Mouse (Mus musculus) liver, embryonic 11.5 days (tissue): ENCODE results near the gene Pacrg. TPM values are rescaled to one million over a fixed set of nuclear protein-coding genes. Genes with fewer than 3 reads are reported as not detected.

ENCODE experiments used
- ATAC-seq: fragments of 200-750 bp; cut with Nextera tagmentation; replicated peaks from 2 replicates; pipeline ENCODE4 v1.8.0; 2017; ENCODE audit warnings: moderate number of reproducible peaks, mild to moderate bottlenecking, moderate TSS enrichment, moderate library complexity; ENCODE audit not compliant: low FRiP score
- DNase-seq: peaks from one replicate; pipeline ENCODE4 v3.0.0-alpha.2; 2017; ENCODE audit warnings: low spot score
- H3K27ac ChIP-seq: fragments of 300-500 bp; sonication (generic); 2 replicates; pipeline ENCODE4 v1.5.1; 2014; ENCODE audit warnings: mild to moderate bottlenecking, low read depth, low read length, control low read depth
- H3K27me3 ChIP-seq: fragments of 300-500 bp; sonication (generic); replicated peaks from 2 replicates; pipeline ENCODE4 v1.6.1; 2014; ENCODE audit warnings: low read length, mixed read lengths; ENCODE audit not compliant: control insufficient read depth, insufficient read depth
- H3K36me3 ChIP-seq: fragments of 300-500 bp; sonication (generic); 2 replicates; pipeline ENCODE4 v1.6.1; 2014; ENCODE audit warnings: mild to moderate bottlenecking, low read length, moderate library complexity, mixed read lengths; ENCODE audit not compliant: control insufficient read depth, insufficient read depth
- H3K4me1 ChIP-seq: fragments of 300-500 bp; sonication (generic); replicated peaks from 2 replicates; pipeline ENCODE4 v1.6.1; 2014; ENCODE audit warnings: low read length, mixed read lengths; ENCODE audit not compliant: control insufficient read depth, insufficient read depth
- H3K4me2 ChIP-seq: fragments of 300-500 bp; sonication (generic); 2 replicates; pipeline ENCODE4 v1.6.1; 2014; ENCODE audit warnings: mild to moderate bottlenecking, control low read depth, moderate library complexity
- H3K4me3 ChIP-seq: fragments of 300-500 bp; sonication (generic); 2 replicates; pipeline ENCODE4 v1.5.1; 2014; ENCODE audit warnings: low read depth, low read length, control low read depth
- H3K9ac ChIP-seq: fragments of 300-500 bp; sonication (generic); 2 replicates; pipeline ENCODE4 v1.6.1; 2014; ENCODE audit warnings: low read depth, low read length, control low read depth
- H3K9me3 ChIP-seq: fragments of 300-500 bp; sonication (generic); 2 replicates; pipeline ENCODE4 v1.6.1; 2016; ENCODE audit warnings: low read length, inconsistent platforms, mixed read lengths; ENCODE audit not compliant: control insufficient read depth
- WGBS: fragments of 180-500 bp; shearing (Covaris S2); extraction: QIAGEN DNeasy Blood & Tissue Kit; methylation state at CpG from one replicate; pipeline ENCODE4 v1.1.7; 2014; 5-methylcytosine and 5-hydroxymethylcytosine counted together
- polyA plus RNA-seq: library from polyadenylated mRNA; unstranded; fragments of >200 nt; fragmentation: Nextera tagmentation; extraction: Ambion mirVana; gene quantifications from 2 replicates; pipeline ENCODE4 v1.2.1, GENCODE M21; 2014

The Pacrg gene
- polyA plus RNA-seq, 1 experiment from 2014 or later: 0.41 TPM

DNA sequence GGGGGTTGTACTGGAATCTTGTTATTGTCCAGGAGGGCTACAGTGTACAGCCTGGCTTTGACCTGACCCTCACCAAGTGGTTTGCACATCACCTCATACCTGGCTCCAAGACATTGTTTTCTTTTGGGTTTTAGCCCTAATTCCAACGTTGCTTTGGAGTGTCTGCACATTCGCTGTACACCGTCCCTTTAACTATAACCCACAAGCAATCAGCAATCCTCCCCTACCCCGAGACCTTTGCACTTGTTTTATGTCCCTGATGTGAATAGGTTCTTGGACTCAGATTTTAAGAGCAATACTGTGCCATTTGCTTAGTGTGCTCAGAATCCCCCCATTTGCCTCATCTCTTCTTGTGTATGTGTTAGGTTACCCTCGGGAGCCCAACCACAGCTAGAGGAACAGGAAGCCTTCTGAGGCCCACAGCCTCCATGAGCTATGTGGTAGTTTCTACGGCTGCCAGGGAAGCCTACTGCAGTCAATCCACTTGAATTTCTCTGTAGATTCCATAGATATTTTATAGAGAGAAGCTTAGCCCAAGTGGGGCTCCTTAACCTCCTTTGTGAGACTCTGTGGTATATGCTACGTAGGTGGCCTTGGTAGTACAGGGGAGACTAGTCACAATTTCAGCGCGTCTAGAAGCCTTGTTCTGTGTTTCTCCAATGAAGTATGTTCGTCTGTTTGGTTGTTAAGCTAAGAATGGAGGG is 442.0 kb downstream of the Pacrg start:
- ATAC-seq (no peak), DNase-seq (no peak)
- no peak overlapping the region for H3K9ac ChIP-seq
- H3K36me3 ChIP-seq: no peaks in the 10 kb centered on the region
- no peak overlapping the region for H3K4me3 ChIP-seq
- H3K27me3 ChIP-seq: no peaks in the 10 kb centered on the region
- WGBS: 70% methylated on average over 10 of the region's 10 CpGs
- no peak overlapping the region for H3K27ac ChIP-seq
- no peaks in the 10 kb centered on the region; the same call in 1 of the 2 replicates for H3K4me1 ChIP-seq
- H3K9me3 ChIP-seq: no peaks in the 10 kb centered on the region
- no peak overlapping the region for H3K4me2 ChIP-seq

GRCm38 (mm10) chr17:10397336-10397735 is 442.8 kb downstream of the Pacrg start:
- Histone ChIP-seq H3K27me3 (no peaks in the 10 kb centered on the region), H3K36me3 (no peaks in the 10 kb centered on the region), H3K9ac (no peak overlapping the region), H3K9me3 (no peaks in the 10 kb centered on the region), H3K27ac (no peak overlapping the region), H3K4me2 (no peak overlapping the region), H3K4me1 (no peaks in the 10 kb centered on the region; the same call in 1 of the 2 replicates), H3K4me3 (no peak overlapping the region)
- DNase-seq (no peak), ATAC-seq (no peak)
- WGBS: 71% methylated on average over 11 of the region's 11 CpGs

GRCm38 (mm10) chr17:10396863-10397262 is 443.2 kb downstream of the Pacrg start:
- no peak overlapping the region for H3K27ac ChIP-seq
- H3K9me3 ChIP-seq: no peaks in the 10 kb centered on the region
- H3K9ac ChIP-seq: no peak overlapping the region
- H3K36me3 ChIP-seq: no peaks in the 10 kb centered on the region
- ATAC-seq (no peak), DNase-seq (no peak)
- H3K27me3 ChIP-seq: no peaks in the 10 kb centered on the region
- no peaks in the 10 kb centered on the region; the same call in 1 of the 2 replicates for H3K4me1 ChIP-seq
- 73% methylated on average over 6 of the region's 6 CpGs for WGBS
- H3K4me2 ChIP-seq: no peak overlapping the region
- no peak overlapping the region for H3K4me3 ChIP-seq

- no peaks in the 10 kb centered on the region for H3K36me3 ChIP-seq
- no peaks in the 10 kb centered on the region for H3K27me3 ChIP-seq
- H3K4me2 ChIP-seq: no peak overlapping the region
- no peaks in the 10 kb centered on the region for H3K9me3 ChIP-seq
- DNase-seq (no peak), ATAC-seq (no peak)
- no peak overlapping the region for H3K4me3 ChIP-seq
- no peaks in the 10 kb centered on the region; the same call in 1 of the 2 replicates for H3K4me1 ChIP-seq
- H3K9ac ChIP-seq: no peak overlapping the region
- H3K27ac ChIP-seq: no peak overlapping the region
- WGBS: 67% methylated on average over 8 of the region's 8 CpGs
Observed at GRCm38 (mm10) chr17:10394855-10395254, 445.3 kb downstream of the Pacrg start.

DNA sequence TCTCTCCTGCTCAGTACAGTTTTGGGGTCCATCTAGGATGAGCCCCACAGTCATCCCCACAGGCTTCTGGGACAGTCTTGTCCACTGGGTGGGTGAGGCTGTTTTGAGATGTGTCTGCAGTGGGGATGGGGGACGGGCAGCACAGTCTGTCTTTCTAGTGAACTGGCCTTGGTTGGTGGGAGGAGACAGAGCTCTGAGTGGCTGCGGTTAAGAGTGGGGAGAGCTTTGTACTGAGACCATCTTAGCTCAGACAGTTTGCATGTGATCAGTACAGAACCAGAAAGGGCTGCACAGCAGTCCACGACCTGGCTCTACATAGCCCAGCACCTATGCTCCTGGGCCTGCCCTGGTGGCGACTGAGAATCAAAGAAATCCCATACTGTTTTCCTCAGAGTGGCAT is 446.3 kb downstream of the Pacrg start:
- DNase-seq (no peak), ATAC-seq (no peak)
- H3K4me3 ChIP-seq: no peak overlapping the region
- no peak overlapping the region for H3K9ac ChIP-seq
- no peaks in the 10 kb centered on the region for H3K9me3 ChIP-seq
- no peak overlapping the region for H3K4me2 ChIP-seq
- no peaks in the 10 kb centered on the region for H3K27me3 ChIP-seq
- H3K27ac ChIP-seq: no peak overlapping the region
- WGBS: 80% methylated on average over 4 of the region's 4 CpGs
- no peaks in the 10 kb centered on the region; the same call in 1 of the 2 replicates for H3K4me1 ChIP-seq
- no peaks in the 10 kb centered on the region for H3K36me3 ChIP-seq

GRCm38 (mm10) chr17:10392342-10393034 is 447.6 kb downstream of the Pacrg start:
- H3K27ac ChIP-seq: no peak overlapping the region
- DNase-seq (no peak), ATAC-seq (no peak)
- no peaks in the 10 kb centered on the region for H3K9me3 ChIP-seq
- no peak overlapping the region for H3K9ac ChIP-seq
- WGBS: 48% methylated on average over 14 of the region's 14 CpGs
- no peak overlapping the region for H3K4me3 ChIP-seq
- no peaks in the 10 kb centered on the region for H3K27me3 ChIP-seq
- no peak overlapping the region for H3K4me2 ChIP-seq
- no peaks in the 10 kb centered on the region for H3K36me3 ChIP-seq
- H3K4me1 ChIP-seq: no peaks in the 10 kb centered on the region; the same call in 1 of the 2 replicates

- 46% methylated on average over 19 of the region's 19 CpGs for WGBS
- ATAC-seq (peak; percentile 41; the same call in 1 of the 2 replicates), DNase-seq (no peak)
- Histone ChIP-seq H3K4me1 (no peaks in the 10 kb centered on the region), H3K4me3 (no peak overlapping the region), H3K9me3 (no peaks in the 10 kb centered on the region), H3K27ac (no peak overlapping the region), H3K4me2 (no peak overlapping the region), H3K27me3 (no peaks in the 10 kb centered on the region), H3K9ac (no peak overlapping the region), H3K36me3 (no peaks in the 10 kb centered on the region)
Observed at GRCm38 (mm10) chr17:10390232-10391172, 449.6 kb downstream of the Pacrg start.

- no peaks in the 10 kb centered on the region for H3K9me3 ChIP-seq
- no peak overlapping the region for H3K4me3 ChIP-seq
- ATAC-seq (no peak), DNase-seq (no peak)
- no peak overlapping the region for H3K4me2 ChIP-seq
- no peak overlapping the region for H3K9ac ChIP-seq
- no peaks in the 10 kb centered on the region for H3K4me1 ChIP-seq
- no peak overlapping the region for H3K27ac ChIP-seq
- H3K36me3 ChIP-seq: no peaks in the 10 kb centered on the region
- no peaks in the 10 kb centered on the region for H3K27me3 ChIP-seq
- WGBS: 71% methylated on average over 9 of the region's 9 CpGs
Observed at GRCm38 (mm10) chr17:10389740-10390139, 450.4 kb downstream of the Pacrg start.
